Mouse (Mus musculus): ENCODE data around the gene Armh2.

- TF ChIP-seq GATA1 (IDR thresholded peaks at IDR 0.05; ENCODE audit: borderline replicate concordance, low read length) (no peak), FLI1 (IDR thresholded peaks at IDR 0.05; ENCODE audit: low read length) (no peak)
Measured at GRCm38 (mm10) chr13:24792411-24793045, 51.5 kb downstream of the Armh2 start.
